Mouse (Mus musculus): ENCODE data around the gene Cybc1.
A peak's percentile ranks its signal among the peaks of the same experiment; 100 is the strongest.

The Cybc1 gene

GRCm38 (mm10) chr11:121204161-121205006 is 24.7 kb downstream of the Cybc1 start, which contains the start of the genes Hexdc and Ogfod3:
Hexdc (plus strand) TSS chr11:121204433.
Ogfod3 (minus strand) TSS chr11:121204711.
- DNase-seq = peak; percentile 92

GRCm38 (mm10) chr11:121203859-121204160 is 25.3 kb downstream of the Cybc1 start:
- no peak for DNase-seq

GRCm38 (mm10) chr11:121201436-121202198 is 27.5 kb downstream of the Cybc1 start:
- peak; percentile 52 for DNase-seq

GRCm38 (mm10) chr11:121200781-121201180 is 28.3 kb downstream of the Cybc1 start:
- no peak for DNase-seq

- DNase-seq = no peak
Observed at GRCm38 (mm10) chr11:121199851-121200250, 29.3 kb downstream of the Cybc1 start.

- DNase-seq = no peak
Observed at GRCm38 (mm10) chr11:121198622-121199021, 30.5 kb downstream of the Cybc1 start.

- DNase-seq = no peak
Observed at GRCm38 (mm10) chr11:121193415-121193814, 35.7 kb downstream of the Cybc1 start.

GRCm38 (mm10) chr11:121192742-121193141 is 36.4 kb downstream of the Cybc1 start:
- DNase-seq = no peak

- DNase-seq = no peak
Observed at GRCm38 (mm10) chr11:121189681-121190080, 39.4 kb downstream of the Cybc1 start.

GRCm38 (mm10) chr11:121176285-121177270 is 52.5 kb downstream of the Cybc1 start:
- DNase-seq = peak; percentile 27

- no peak for DNase-seq
Observed at GRCm38 (mm10) chr11:121174234-121174633, 54.9 kb downstream of the Cybc1 start.

- DNase-seq = no peak
Observed at GRCm38 (mm10) chr11:121173203-121173602, 55.9 kb downstream of the Cybc1 start.
